Mouse (Mus musculus) liver, embryonic 13.5 days (tissue): ENCODE measurements at regions not wholly inside any gene's neighbourhood (a gene's known extent, or its start where the extent isn't known, plus 50 kb on each side); places are given as distances from the start of the nearest gene placed in this dataset.

ENCODE experiments used
- ATAC-seq: fragments of 200-750 bp; cut with Nextera tagmentation; 2 replicates; pipeline ENCODE4 v1.8.0; 2017; ENCODE audit warnings: low read depth, mild to moderate bottlenecking, moderate number of reproducible peaks, moderate library complexity
- DNase-seq: peaks from one replicate; pipeline ENCODE4 v3.0.0; 2022
- H3K27ac ChIP-seq: fragments of 300-500 bp; sonication (generic); 2 replicates; pipeline ENCODE4 v1.5.1; 2015; ENCODE audit warnings: moderate library complexity, mild to moderate bottlenecking, inconsistent platforms
- H3K27me3 ChIP-seq: fragments of 300-500 bp; sonication (generic); 2 replicates; pipeline ENCODE4 v1.6.1; 2015; ENCODE audit warnings: mild to moderate bottlenecking, inconsistent platforms
- H3K36me3 ChIP-seq: fragments of 300-500 bp; sonication (generic); 2 replicates; pipeline ENCODE4 v1.6.1; 2015; ENCODE audit warnings: mild to moderate bottlenecking, inconsistent platforms
- H3K4me1 ChIP-seq: fragments of 300-500 bp; sonication (generic); replicated peaks from 2 replicates; pipeline ENCODE4 v1.6.1; 2015; ENCODE audit warnings: inconsistent platforms
- H3K4me2 ChIP-seq: fragments of 300-500 bp; sonication (generic); 2 replicates; pipeline ENCODE4 v1.6.1; 2015; ENCODE audit warnings: inconsistent platforms, mild to moderate bottlenecking, moderate library complexity
- H3K4me3 ChIP-seq: fragments of 300-500 bp; sonication (generic); replicated peaks from 2 replicates; pipeline ENCODE4 v1.5.1; 2015; ENCODE audit warnings: mild to moderate bottlenecking, inconsistent platforms
- H3K9ac ChIP-seq: fragments of 300-500 bp; sonication (generic); 2 replicates; pipeline ENCODE4 v1.6.1; 2015; ENCODE audit warnings: mild to moderate bottlenecking, inconsistent platforms
- H3K9me3 ChIP-seq: fragments of 300-500 bp; sonication (generic); replicated peaks from 2 replicates; pipeline ENCODE4 v1.6.1; 2016; ENCODE audit warnings: inconsistent platforms
- WGBS: fragments of 180-500 bp; shearing (Covaris S2); methylation state at CpG from one replicate; pipeline ENCODE4 v1.1.7; 2015; ENCODE audit not compliant: insufficient replicate concordance; 5-methylcytosine and 5-hydroxymethylcytosine counted together

GRCm38 (mm10) chr2:128339643-128340487 is 214.0 kb downstream of the Bcl2l11 start:
- Histone ChIP-seq H3K9me3 (no peaks in the 10 kb centered on the region), H3K36me3 (no peaks in the 10 kb centered on the region), H3K27me3 (no peaks in the 10 kb centered on the region), H3K4me3 (no peak overlapping the region), H3K4me2 (peak overlapping the region; percentile 16; the same call in 1 of the 2 replicates), H3K4me1 (peaks cover 28% of the 10 kb centered on the region), H3K9ac (no peak overlapping the region), H3K27ac (peak overlapping the region; percentile 34)
- ATAC-seq (no peak), DNase-seq (no peak)
- WGBS = 22% methylated on average over 19 of the region's 19 CpGs

DNA sequence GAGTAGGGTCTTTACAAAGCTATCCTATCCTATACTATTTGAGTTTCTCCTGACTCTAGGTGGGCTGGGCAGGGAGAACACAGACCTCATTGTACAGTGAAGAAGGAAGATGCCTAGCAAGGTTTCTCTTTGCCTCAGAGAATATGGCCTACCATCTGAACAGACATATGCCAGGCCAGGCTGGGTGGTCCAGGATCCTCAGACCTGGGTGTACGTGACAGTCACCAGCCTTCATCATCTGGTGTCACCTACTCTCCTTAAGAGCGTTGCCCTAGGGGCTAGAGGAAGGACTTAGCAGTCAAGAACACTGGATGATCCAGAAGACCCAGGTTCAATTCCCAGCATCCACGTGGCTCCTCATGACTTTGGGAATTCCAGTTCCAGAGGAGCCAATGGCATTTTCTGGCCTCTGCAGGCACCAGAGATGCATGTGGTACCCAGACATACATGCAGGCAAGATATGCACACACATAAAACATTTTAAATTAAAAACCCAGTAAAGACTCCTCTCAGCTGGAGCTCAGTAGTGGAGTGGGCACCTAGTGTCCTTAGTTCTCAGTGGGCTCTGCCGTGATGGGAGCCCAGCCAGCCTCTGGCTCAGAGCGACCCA is 214.9 kb downstream of the Bcl2l11 start:
- H3K36me3 ChIP-seq = no peaks in the 10 kb centered on the region
- ATAC-seq = no peak
- 0 out of 2 replicates have a peak overlapping the region, but pooled peaks have one; percentile 34 for H3K27ac ChIP-seq
- DNase-seq = no peak
- 65% methylated on average over 5 of the region's 5 CpGs for WGBS
- H3K27me3 ChIP-seq = no peaks in the 10 kb centered on the region
- H3K9ac ChIP-seq = no peak overlapping the region
- H3K4me2 ChIP-seq = no peak overlapping the region
- peaks cover 23% of the 10 kb centered on the region for H3K4me1 ChIP-seq
- no peak overlapping the region for H3K4me3 ChIP-seq
- no peaks in the 10 kb centered on the region for H3K9me3 ChIP-seq

GRCm38 (mm10) chr2:128342212-128342611 is 216.4 kb downstream of the Bcl2l11 start:
- H3K9me3 ChIP-seq = no peaks in the 10 kb centered on the region
- peaks cover 23% of the 10 kb centered on the region for H3K4me1 ChIP-seq
- no peak overlapping the region for H3K9ac ChIP-seq
- no peak overlapping the region for H3K27ac ChIP-seq
- ATAC-seq (no peak), DNase-seq (no peak)
- WGBS = 17% methylated on average over 9 of the region's 9 CpGs
- H3K36me3 ChIP-seq = no peaks in the 10 kb centered on the region
- H3K4me2 ChIP-seq = no peak overlapping the region
- no peak overlapping the region for H3K4me3 ChIP-seq
- H3K27me3 ChIP-seq = no peaks in the 10 kb centered on the region

- Histone ChIP-seq H3K9ac (no peak overlapping the region), H3K36me3 (no peaks in the 10 kb centered on the region), H3K4me2 (no peak overlapping the region), H3K9me3 (no peaks in the 10 kb centered on the region), H3K27me3 (no peaks in the 10 kb centered on the region), H3K4me1 (peaks cover 1% of the 10 kb centered on the region; the same call in 1 of the 2 replicates), H3K27ac (no peak overlapping the region), H3K4me3 (no peak overlapping the region)
- WGBS = 60% methylated on average over 11 of the region's 11 CpGs
- ATAC-seq (no peak), DNase-seq (no peak)
These were observed 219.7 kb downstream of the Bcl2l11 start for GRCm38 (mm10) chr2:128345557-128345956.

GRCm38 (mm10) chr2:128348556-128348955 is 222.7 kb downstream of the Bcl2l11 start:
- Histone ChIP-seq H3K9me3 (no peaks in the 10 kb centered on the region), H3K4me1 (no peaks in the 10 kb centered on the region), H3K27me3 (no peaks in the 10 kb centered on the region), H3K9ac (no peak overlapping the region), H3K4me3 (no peak overlapping the region), H3K36me3 (no peaks in the 10 kb centered on the region), H3K27ac (no peak overlapping the region), H3K4me2 (no peak overlapping the region)
- no peak for DNase-seq
- 51% methylated on average over 2 of the region's 2 CpGs for WGBS
- ATAC-seq = no peak

DNA sequence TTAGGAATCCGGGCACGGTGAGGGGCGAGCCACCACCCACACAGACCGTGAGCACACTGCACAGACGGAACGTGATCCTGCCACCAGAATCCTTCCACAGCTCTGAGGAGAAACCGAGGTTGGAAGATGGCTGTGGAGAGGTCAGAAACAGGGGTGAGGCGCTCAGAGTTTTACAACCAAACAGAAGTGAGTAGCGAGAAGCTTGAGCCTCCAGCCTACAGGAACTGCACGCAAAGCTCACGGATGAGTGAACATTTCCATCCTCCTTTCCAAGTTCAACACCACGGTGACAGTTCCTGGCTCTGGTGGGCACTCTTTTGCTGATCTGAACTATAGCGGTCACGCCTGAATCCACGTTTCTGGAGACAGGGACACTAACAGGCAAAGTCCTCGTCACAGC is 225.6 kb downstream of the Bcl2l11 start:
- DNase-seq (no peak), ATAC-seq (no peak)
- H3K27ac ChIP-seq = no peak overlapping the region
- H3K4me2 ChIP-seq = no peak overlapping the region
- no peak overlapping the region for H3K9ac ChIP-seq
- no peaks in the 10 kb centered on the region for H3K9me3 ChIP-seq
- H3K4me1 ChIP-seq = no peaks in the 10 kb centered on the region
- no peaks in the 10 kb centered on the region for H3K36me3 ChIP-seq
- no peaks in the 10 kb centered on the region for H3K27me3 ChIP-seq
- WGBS = 74% methylated on average over 16 of the region's 16 CpGs
- H3K4me3 ChIP-seq = no peak overlapping the region

DNA sequence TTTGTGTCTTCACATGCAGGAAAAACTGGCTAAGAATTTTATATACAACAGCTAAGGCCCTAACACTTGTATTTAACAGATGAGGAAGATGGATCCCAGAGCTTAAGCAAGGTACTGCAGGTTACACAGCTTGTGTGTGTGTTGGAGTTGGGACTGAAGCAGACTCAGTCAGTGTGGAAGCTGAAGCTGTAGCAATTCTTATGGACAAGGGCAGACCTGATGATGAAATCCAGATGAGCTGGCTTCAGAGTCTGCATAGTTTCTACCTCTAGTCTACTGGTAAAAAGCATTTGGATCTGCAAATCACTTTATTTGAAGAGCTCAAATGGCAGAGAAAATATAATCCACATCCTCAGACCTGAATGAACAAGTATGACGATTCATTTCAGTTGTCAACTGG is 226.7 kb downstream of the Bcl2l11 start:
- DNase-seq (no peak), ATAC-seq (no peak)
- Histone ChIP-seq H3K4me1 (no peaks in the 10 kb centered on the region), H3K27ac (no peak overlapping the region), H3K9ac (no peak overlapping the region), H3K9me3 (no peaks in the 10 kb centered on the region), H3K27me3 (no peaks in the 10 kb centered on the region), H3K4me2 (no peak overlapping the region), H3K4me3 (no peak overlapping the region), H3K36me3 (no peaks in the 10 kb centered on the region)
- WGBS = 68% methylated on average over 1 of the region's 1 CpGs

- Histone ChIP-seq H3K4me3 (no peak overlapping the region), H3K4me2 (no peak overlapping the region), H3K4me1 (no peaks in the 10 kb centered on the region), H3K27me3 (no peaks in the 10 kb centered on the region), H3K9ac (no peak overlapping the region), H3K9me3 (no peaks in the 10 kb centered on the region), H3K36me3 (no peaks in the 10 kb centered on the region), H3K27ac (no peak overlapping the region)
- ATAC-seq (no peak), DNase-seq (no peak)
- 60% methylated on average over 3 of the region's 3 CpGs for WGBS
These were observed 227.6 kb downstream of the Bcl2l11 start for GRCm38 (mm10) chr2:128353457-128353856.

- no peak overlapping the region for H3K9ac ChIP-seq
- no peaks in the 10 kb centered on the region for H3K27me3 ChIP-seq
- no peaks in the 10 kb centered on the region for H3K36me3 ChIP-seq
- no peak overlapping the region for H3K4me3 ChIP-seq
- no peaks in the 10 kb centered on the region for H3K4me1 ChIP-seq
- H3K27ac ChIP-seq = no peak overlapping the region
- no peak overlapping the region for H3K4me2 ChIP-seq
- H3K9me3 ChIP-seq = no peaks in the 10 kb centered on the region
- 60% methylated on average over 4 of the region's 4 CpGs for WGBS
- DNase-seq (no peak), ATAC-seq (no peak)
These were observed 230.5 kb downstream of the Bcl2l11 start for GRCm38 (mm10) chr2:128356326-128356725.

- 47% methylated on average over 4 of the region's 4 CpGs for WGBS
- H3K4me2 ChIP-seq = no peak overlapping the region
- H3K4me3 ChIP-seq = no peak overlapping the region
- no peaks in the 10 kb centered on the region for H3K36me3 ChIP-seq
- H3K27me3 ChIP-seq = no peaks in the 10 kb centered on the region
- no peak for ATAC-seq
- no peaks in the 10 kb centered on the region for H3K9me3 ChIP-seq
- H3K4me1 ChIP-seq = peaks cover 5% of the 10 kb centered on the region; the same call in 1 of the 2 replicates
- H3K27ac ChIP-seq = no peak overlapping the region
- DNase-seq = no peak
- no peak overlapping the region for H3K9ac ChIP-seq
These were observed 231.9 kb upstream of the Spdye4c start for GRCm38 (mm10) chr2:128359106-128359505.

DNA sequence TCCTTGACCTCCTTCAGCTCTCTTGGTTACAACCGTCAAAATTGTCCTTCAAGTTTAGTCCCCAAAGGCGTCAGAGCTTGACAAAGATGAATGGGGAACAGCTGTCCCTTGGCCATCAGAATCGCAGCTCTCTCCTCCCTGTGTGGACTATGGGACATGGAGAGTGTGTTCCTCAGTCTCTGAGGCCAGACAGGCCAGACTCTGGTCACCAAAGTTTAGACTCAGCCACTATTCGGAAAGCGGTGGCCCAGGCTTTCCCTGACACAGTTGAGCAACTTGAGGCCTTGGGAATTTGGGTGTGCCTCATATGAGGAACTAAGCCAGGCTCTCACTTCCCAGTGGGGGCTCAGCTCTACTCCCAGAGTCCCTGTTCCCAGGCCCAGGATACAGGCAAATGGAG is 230.5 kb upstream of the Spdye4c start:
- Histone ChIP-seq H3K9ac (no peak overlapping the region), H3K36me3 (no peaks in the 10 kb centered on the region), H3K4me3 (no peak overlapping the region), H3K4me2 (no peak overlapping the region), H3K9me3 (no peaks in the 10 kb centered on the region), H3K27ac (no peak overlapping the region), H3K4me1 (peaks cover 16% of the 10 kb centered on the region), H3K27me3 (no peaks in the 10 kb centered on the region)
- no peak for DNase-seq
- WGBS = 61% methylated on average over 5 of the region's 5 CpGs
- no peak for ATAC-seq

DNA sequence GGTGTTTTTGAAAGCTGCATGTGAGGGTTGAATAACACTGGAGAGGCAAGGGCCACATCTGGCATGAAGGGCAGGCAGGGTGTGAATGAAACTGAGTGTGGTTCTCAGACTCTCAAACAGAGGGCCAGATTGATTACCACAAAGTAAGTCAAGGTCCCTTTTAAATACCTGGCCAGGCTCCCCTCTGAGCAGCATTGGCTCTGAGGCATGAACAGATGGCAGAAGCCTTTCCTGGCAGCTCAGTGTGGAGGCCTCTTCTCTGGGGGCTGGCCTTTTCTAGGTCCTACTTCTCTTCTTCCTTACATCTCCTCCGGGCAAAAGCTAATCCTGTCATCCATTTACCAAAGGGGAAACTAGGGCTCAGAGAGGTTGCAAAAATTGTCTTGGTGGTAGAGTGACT is 229.6 kb upstream of the Spdye4c start:
- no peak for ATAC-seq
- peaks cover 20% of the 10 kb centered on the region for H3K4me1 ChIP-seq
- no peaks in the 10 kb centered on the region for H3K36me3 ChIP-seq
- no peaks in the 10 kb centered on the region for H3K9me3 ChIP-seq
- WGBS = 48% methylated on average over 1 of the region's 1 CpGs
- no peaks in the 10 kb centered on the region for H3K27me3 ChIP-seq
- DNase-seq = no peak
- H3K4me2 ChIP-seq = no peak overlapping the region
- no peak overlapping the region for H3K27ac ChIP-seq
- no peak overlapping the region for H3K9ac ChIP-seq
- H3K4me3 ChIP-seq = no peak overlapping the region
